Mouse (Mus musculus) cerebellum, adult 18-20 months (tissue): ENCODE results near the gene Trim66.

Experiments used
- DNase-seq, 2 experiments: peaks; one replicate each; pipeline ENCODE4 v3.0.0; 2021

Trim66 gene

GRCm38 (mm10) chr7:109508034-109508433 lies at the start of gene Trim66:
Trim66 (minus strand) TSS chr7:109508134.
- DNase-seq = no peak

GRCm38 (mm10) chr7:109546726-109547125 lies 38.8 kb upstream of the Trim66 start:
- DNase-seq = no peak

DNA sequence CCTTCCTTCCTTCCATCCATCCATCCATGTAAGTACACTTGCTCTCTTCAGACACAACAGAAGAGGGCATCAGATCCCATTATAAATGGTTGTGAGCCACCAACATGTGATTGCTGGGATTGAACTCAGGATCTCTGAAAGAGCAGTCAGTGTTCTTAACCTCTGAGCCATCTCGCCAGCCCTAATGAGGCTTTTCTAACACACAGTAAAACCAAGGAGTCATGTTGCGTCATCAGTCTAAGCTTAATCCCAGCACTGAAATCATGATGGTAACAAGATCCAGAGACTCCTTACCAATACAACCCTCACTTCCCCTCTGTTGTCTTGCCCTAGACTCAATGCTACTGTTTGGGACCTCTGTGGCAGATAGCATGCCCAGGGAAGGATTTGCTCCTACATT lies 38.3 kb upstream of the Trim66 start:
- no peak for DNase-seq

- DNase-seq = no peak
Observed at GRCm38 (mm10) chr7:109545255-109545993, 37.5 kb upstream of the Trim66 start.

DNA sequence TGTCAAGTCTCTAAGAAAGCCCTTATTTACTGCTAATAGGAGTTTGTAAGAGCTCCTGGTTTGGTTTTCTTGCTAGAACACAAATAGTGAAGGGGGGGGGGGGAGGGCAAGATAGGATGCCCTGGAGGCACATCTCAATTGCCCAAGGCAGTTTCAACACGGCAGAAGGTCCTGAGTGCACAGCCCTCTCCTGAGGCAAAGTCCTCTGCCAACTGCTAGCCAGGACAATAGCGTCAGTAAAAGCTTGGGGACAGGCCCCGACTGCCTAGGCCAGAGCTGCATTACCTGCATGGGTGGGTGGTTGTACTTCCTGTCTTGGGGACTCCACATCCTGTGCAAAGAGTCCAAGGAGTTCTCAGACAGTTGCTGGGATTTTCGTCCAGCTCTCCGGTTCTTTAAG lies 36.9 kb upstream of the Trim66 start:
- no peak for DNase-seq

- no peak for DNase-seq
Observed at GRCm38 (mm10) chr7:109542364-109542628, 34.4 kb upstream of the Trim66 start.

GRCm38 (mm10) chr7:109541609-109542363 lies 33.9 kb upstream of the Trim66 start:
- DNase-seq = no peak

GRCm38 (mm10) chr7:109540902-109541301 lies 33.0 kb upstream of the Trim66 start:
- no peak for DNase-seq

DNA sequence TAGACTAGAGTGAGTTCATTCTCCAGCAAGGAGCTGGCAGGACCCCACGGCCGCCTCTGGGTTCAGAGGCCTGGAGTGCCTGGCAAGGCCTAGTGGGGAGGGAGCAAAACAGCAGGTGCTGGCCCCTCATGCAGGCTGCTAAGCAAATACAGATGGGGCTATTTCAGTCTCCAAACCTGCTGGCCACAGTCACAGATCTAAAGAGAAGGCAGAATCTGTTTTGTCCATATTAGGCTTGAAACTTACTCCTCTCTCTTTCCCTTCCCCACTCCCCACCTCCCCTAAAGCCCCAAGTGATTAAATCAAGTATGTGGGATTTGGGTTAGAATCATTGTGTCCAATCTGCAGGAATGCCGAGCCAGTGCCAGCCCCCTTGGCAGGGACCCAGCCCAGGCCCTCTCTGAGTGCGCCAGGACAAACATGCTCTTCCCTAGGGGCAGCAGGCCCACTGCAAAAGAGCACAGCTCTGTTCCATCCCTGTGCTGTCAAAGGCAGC lies 28.6 kb upstream of the Trim66 start:
- peak; percentile 70 to 72 for DNase-seq

DNA sequence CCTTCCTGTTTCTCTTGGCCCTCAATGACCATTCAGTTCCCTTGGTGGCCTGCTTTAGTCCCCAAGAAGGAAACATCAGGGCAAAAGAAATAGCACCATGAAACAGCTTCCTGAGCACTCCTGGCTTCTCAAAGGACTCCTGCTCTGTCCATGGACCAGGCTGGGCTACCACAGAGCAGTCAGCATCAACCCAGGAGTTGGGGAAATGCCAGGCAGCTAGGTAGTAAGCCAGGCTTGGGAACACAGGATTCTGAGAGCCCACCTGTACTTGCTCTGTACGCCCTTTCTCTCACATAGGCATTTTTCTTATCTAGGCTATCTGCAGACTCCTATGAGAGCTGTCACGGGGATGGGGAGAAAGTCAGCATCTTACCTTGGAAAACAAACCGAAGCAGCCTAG lies 27.0 kb upstream of the Trim66 start:
- peak in 1 of 2 experiments; percentile 11 for DNase-seq

DNA sequence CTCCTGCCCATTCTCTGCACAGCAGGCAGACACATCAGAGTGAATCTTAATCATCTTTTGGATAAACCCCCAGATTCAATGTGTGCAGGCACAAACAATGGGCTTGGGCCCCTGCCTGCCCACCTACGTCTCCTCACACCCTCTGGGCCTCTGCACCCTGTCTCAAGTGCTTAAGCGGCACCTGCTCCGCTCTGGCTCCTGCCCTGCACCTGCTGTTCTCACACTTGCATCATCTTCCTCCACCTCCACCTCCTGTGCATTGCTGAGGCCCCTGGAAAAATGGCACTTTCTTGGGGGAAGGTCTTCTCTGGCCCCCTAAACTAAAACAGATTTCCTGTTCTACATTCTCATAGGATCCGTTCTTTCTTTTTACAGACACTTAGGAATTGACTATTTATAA lies 26.0 kb upstream of the Trim66 start:
- no peak for DNase-seq

DNA sequence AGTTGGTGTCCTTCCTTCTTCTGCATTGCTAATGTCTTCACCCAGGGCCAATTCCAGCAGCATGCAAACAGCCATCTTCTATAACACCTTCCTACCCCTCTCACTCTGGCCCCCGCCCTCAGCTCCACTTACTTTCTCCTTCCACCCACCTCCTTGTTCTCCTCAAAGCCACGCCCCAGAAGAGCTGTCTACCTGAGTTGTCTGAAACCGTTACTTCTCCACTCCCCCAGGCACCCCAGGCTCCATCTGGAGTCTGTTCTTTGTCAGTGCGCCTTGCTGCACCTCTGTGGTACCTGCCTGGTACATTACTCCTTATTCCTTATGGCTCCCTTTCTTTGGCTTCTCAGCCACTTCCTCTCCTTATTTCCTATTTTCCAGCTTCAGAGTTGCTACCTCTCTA lies 25.2 kb upstream of the Trim66 start:
- no peak for DNase-seq

DNA sequence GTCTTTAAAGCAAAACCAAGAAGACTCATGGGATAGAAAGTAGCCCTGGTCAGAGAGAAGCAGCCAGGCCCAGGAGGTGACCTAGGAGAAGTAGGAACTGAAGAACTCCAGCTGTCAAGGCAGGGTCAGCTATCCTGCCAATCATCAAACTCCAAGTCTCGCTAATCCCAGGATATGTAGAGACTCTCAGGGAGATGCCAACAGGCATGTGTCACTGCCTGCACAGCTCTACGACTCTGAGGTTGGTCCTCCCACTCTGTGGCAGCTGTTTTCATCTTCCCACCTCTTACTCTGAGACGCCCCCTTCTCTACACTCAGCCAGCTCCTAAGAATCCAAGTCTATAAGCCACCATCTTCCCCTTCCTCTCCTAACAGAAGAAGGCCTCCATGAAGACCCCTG lies 24.8 kb upstream of the Trim66 start:
- no peak for DNase-seq

GRCm38 (mm10) chr7:109531501-109531900 lies 23.6 kb upstream of the Trim66 start:
- no peak for DNase-seq

GRCm38 (mm10) chr7:109529741-109530140 lies 21.8 kb upstream of the Trim66 start:
- no peak for DNase-seq

GRCm38 (mm10) chr7:109528356-109528755 lies 20.4 kb upstream of the Trim66 start:
- peak; percentile 49 to 54 for DNase-seq

GRCm38 (mm10) chr7:109527536-109527935 lies 19.6 kb upstream of the Trim66 start:
- no peak for DNase-seq

- peak in 1 of 2 experiments; percentile 10 for DNase-seq
Observed at GRCm38 (mm10) chr7:109525740-109526663, 18.1 kb upstream of the Trim66 start.

GRCm38 (mm10) chr7:109524763-109525162 lies 16.8 kb upstream of the Trim66 start:
- DNase-seq = no peak

- no peak for DNase-seq
Observed at GRCm38 (mm10) chr7:109524442-109524744, 16.5 kb upstream of the Trim66 start.

DNA sequence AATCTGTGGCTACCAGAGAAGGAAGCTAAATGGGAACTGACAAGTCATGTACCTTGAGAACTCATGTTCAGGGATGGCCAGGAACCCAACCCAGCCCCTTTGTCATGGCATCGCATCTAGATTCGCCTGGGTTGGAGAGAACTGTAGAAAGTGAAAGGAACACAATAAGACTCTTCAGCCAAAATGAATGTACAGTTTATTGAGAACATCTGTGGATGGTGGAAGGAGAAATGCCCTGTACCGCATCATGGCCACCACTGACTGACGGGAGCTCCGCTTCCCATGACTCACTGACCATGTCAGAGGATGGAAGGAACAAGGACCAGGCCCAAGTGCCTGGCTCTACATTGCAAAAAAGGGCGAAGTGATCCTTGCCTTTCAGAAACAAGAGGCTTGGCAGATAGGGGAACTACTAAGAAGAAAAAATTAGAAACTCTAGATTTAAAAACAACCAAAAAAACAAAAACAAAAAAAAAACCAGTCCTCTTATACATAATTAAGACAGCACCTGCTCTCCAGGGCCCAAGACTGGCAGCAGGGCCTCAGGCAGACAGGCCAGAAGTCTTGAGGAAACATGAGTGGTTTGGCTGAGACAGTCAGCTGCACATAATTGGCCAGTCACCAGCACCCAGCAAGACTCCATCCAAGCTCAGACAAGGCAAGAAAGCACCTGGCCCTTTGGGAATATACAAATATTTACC lies 16.0 kb upstream of the Trim66 start:
- DNase-seq = peak in 1 of 2 experiments; percentile 39

DNA sequence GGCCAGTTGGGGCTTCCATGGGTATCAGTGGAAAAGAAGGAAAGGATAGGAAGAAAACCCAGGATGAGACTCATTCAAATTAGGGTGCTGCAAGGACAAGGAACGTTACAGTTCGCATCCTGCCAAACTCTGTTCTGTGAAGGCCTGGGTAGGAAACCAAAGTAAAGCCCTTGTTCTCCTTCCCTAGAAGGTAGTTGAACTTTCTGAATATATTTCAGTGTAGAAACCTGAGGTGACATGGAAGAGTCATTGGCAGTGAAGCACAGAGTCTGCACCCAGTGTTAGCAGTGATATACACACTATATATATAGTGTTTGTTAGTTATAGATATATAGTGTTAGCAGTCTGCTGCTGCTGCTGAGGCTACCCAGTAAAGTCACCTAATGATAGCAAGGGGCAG lies 15.4 kb upstream of the Trim66 start:
- DNase-seq = no peak

DNA sequence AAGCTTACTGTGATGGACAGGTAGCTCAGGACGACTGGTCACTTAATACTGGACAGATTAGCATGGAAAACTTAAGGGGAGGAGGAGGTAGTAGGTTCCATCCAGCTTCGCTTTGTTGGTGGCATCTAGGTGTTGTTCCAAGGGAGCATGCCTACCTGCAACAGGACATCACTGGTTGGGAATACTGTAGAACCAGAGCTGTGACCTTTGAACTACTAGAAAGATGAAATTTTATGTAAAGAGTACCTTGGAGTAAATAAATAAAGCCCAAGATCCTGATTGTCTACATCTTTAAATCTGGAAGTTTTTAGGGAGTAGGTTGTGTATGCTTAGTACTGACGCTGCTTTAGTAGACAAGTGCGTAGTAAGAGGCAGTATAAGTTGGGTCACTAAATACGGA lies 14.2 kb upstream of the Trim66 start:
- DNase-seq = no peak
